Mouse (Mus musculus) gastrocnemius, postnatal 14 days (tissue): ENCODE measurements around the gene Itgae. TPM values are rescaled to one million over a fixed set of nuclear protein-coding genes. Genes with fewer than 3 reads are reported as not detected.
A peak's percentile ranks its signal among the peaks of the same experiment; 100 is the strongest.

ENCODE experiments used
- DNase-seq: peaks from one replicate; pipeline ENCODE4 v3.0.0; 2021; ENCODE audit warnings: mixed read lengths
- intact Hi-C: fragments of 180-260 bp; cut with DNase I; formaldehyde crosslinking; loops from one replicate; pipeline ENCODE4 v1.15.1; 2025; ENCODE audit warnings: low total_unique reads
- long read RNA-seq, 2 experiments: library from polyadenylated mRNA; stranded (forward); transcript quantifications; one replicate each; pipeline ENCODE4 v2.0.0; 2021
- total RNA-seq, 2 experiments: library from RNA; stranded (reverse); gene quantifications; 2 replicates each; pipeline ENCODE4 v1.2.3; 2021

Itgae gene
- total RNA-seq, result under 1 TPM; 0.07 to 0.10 TPM
- long read RNA-seq, experiment 1, result 0 reads
- long read RNA-seq, experiment 2, partial matches to known transcripts, result 1 of 1 reads
- long read RNA-seq, experiment 2, other reads (novel, unspliced or antisense), result 0 of 1 reads

GRCm38 (mm10) chr11:73090283-73090682, at the start of gene Itgae:
Gene Itgae (plus strand): TSS chr11:73090583.
- intact Hi-C loops, result no loop called here
- no peak for DNase-seq

GRCm38 (mm10) chr11:73044229-73044755, 46.1 kb upstream of the Itgae start:
- intact Hi-C loops, result no loop called here
- no peak for DNase-seq

- intact Hi-C loops, result no loop called here
- DNase-seq, result no peak
These were observed 45.6 kb upstream of the Itgae start for GRCm38 (mm10) chr11:73044789-73045188.

- intact Hi-C loops, result no loop called here
- DNase-seq, result peak; percentile 95
These were observed 42.8 kb upstream of the Itgae start, which contains the start of gene Ncbp3 for GRCm38 (mm10) chr11:73047542-73047996. Gene Ncbp3 (plus strand): TSS chr11:73047783.

- intact Hi-C loops, result no loop called here
- no peak for DNase-seq
These were observed 42.1 kb upstream of the Itgae start for GRCm38 (mm10) chr11:73048030-73048876.

- DNase-seq, result peak; percentile 70
- intact Hi-C loops, result no loop called here
These were observed 41.0 kb upstream of the Itgae start for GRCm38 (mm10) chr11:73049335-73049734.

- intact Hi-C loops, result no loop called here
- no peak for DNase-seq
These were observed 37.6 kb upstream of the Itgae start for GRCm38 (mm10) chr11:73052795-73053194.

- DNase-seq, result no peak
- intact Hi-C loops, result no loop called here
These were observed 32.7 kb upstream of the Itgae start for GRCm38 (mm10) chr11:73057701-73058100.

- intact Hi-C loops, result no loop called here
These were observed 30.8 kb upstream of the Itgae start for GRCm38 (mm10) chr11:73059630-73060029.

GRCm38 (mm10) chr11:73061413-73061812, 29.0 kb upstream of the Itgae start:
- DNase-seq, result no peak
- intact Hi-C loops, result no loop called here

More at GRCm38 (mm10) chr11:73059630-73060029, 30.8 kb upstream of the Itgae start:
- DNase-seq, result no peak

GRCm38 (mm10) chr11:73071839-73072238, 18.5 kb upstream of the Itgae start:
- intact Hi-C loops, result no loop called here
- no peak for DNase-seq

GRCm38 (mm10) chr11:73076295-73076694, 14.1 kb upstream of the Itgae start:
- DNase-seq, result no peak
- intact Hi-C loops, result no loop called here

- no peak for DNase-seq
- intact Hi-C loops, result no loop called here
These were observed 13.7 kb upstream of the Itgae start for GRCm38 (mm10) chr11:73076733-73077132.

- no peak for DNase-seq
- intact Hi-C loops, result no loop called here
These were observed 13.1 kb upstream of the Itgae start for GRCm38 (mm10) chr11:73077211-73077720.

- no peak for DNase-seq
- intact Hi-C loops, result no loop called here
These were observed 11.8 kb upstream of the Itgae start for GRCm38 (mm10) chr11:73078615-73079014.

- DNase-seq, result no peak
- intact Hi-C loops, result no loop called here
These were observed 10.1 kb upstream of the Itgae start for GRCm38 (mm10) chr11:73080306-73080705.

- intact Hi-C loops, result no loop called here
- DNase-seq, result no peak
These were observed 6.1 kb upstream of the Itgae start for GRCm38 (mm10) chr11:73084303-73084702.

- intact Hi-C loops, result no loop called here
- no peak for DNase-seq
These were observed 5.6 kb upstream of the Itgae start for GRCm38 (mm10) chr11:73084804-73085231.

- intact Hi-C loops, result no loop called here
These were observed 5.0 kb upstream of the Itgae start for GRCm38 (mm10) chr11:73085391-73085790.

GRCm38 (mm10) chr11:73087700-73088480, 2.5 kb upstream of the Itgae start:
- intact Hi-C loops, result no loop called here
- DNase-seq, result no peak

More at GRCm38 (mm10) chr11:73085391-73085790, 5.0 kb upstream of the Itgae start:
- no peak for DNase-seq
